Mouse (Mus musculus) heart, embryonic 11.5 days (tissue): ENCODE results near the gene Fndc11. TPM values are rescaled to one million over a fixed set of nuclear protein-coding genes. Genes with fewer than 3 reads are reported as not detected.

Experiments used
- ATAC-seq: fragments of 200-750 bp; cut with Nextera tagmentation; replicated peaks from 2 replicates; pipeline ENCODE4 v1.8.0; 2017; ENCODE audit warnings: moderate library complexity; ENCODE audit not compliant: insufficient number of reproducible peaks, low FRiP score, low TSS enrichment
- H3K27ac ChIP-seq: fragments of 300-500 bp; sonication (generic); 2 replicates; pipeline ENCODE4 v1.5.1; 2014; ENCODE audit warnings: mild to moderate bottlenecking, low read depth, low read length
- H3K27me3 ChIP-seq: fragments of 300-500 bp; sonication (generic); 2 replicates; pipeline ENCODE4 v1.6.1; 2014; ENCODE audit warnings: mild to moderate bottlenecking, low read length, mixed read lengths; ENCODE audit not compliant: control insufficient read depth, insufficient read depth
- H3K36me3 ChIP-seq: fragments of 300-500 bp; sonication (generic); 2 replicates; pipeline ENCODE4 v1.6.1; 2014; ENCODE audit warnings: mild to moderate bottlenecking, low read length, moderate library complexity, mixed read lengths; ENCODE audit not compliant: control insufficient read depth, insufficient read depth
- H3K4me1 ChIP-seq: fragments of 300-500 bp; sonication (generic); 2 replicates; pipeline ENCODE4 v1.6.1; 2014; ENCODE audit warnings: low read length; ENCODE audit not compliant: control insufficient read depth, insufficient read depth
- H3K4me2 ChIP-seq: fragments of 300-500 bp; sonication (generic); 2 replicates; pipeline ENCODE4 v1.6.1; 2014; ENCODE audit warnings: mild to moderate bottlenecking, moderate library complexity
- H3K4me3 ChIP-seq: fragments of 300-500 bp; sonication (generic); 2 replicates; pipeline ENCODE4 v1.5.1; 2014; ENCODE audit warnings: low read depth, low read length
- H3K9ac ChIP-seq: fragments of 300-500 bp; sonication (generic); 2 replicates; pipeline ENCODE4 v1.6.1; 2014; ENCODE audit warnings: mild to moderate bottlenecking, low read depth, low read length, moderate library complexity
- H3K9me3 ChIP-seq: fragments of 300-500 bp; sonication (generic); replicated peaks from 2 replicates; pipeline ENCODE4 v1.6.1; 2016; ENCODE audit warnings: low read length; ENCODE audit not compliant: control insufficient read depth
- WGBS: fragments of 180-500 bp; shearing (Covaris S2); extraction: QIAGEN DNeasy Blood & Tissue Kit; methylation state at CpG from one replicate; pipeline ENCODE4 v1.1.7; 2014; ENCODE audit not compliant: insufficient replicate concordance; 5-methylcytosine and 5-hydroxymethylcytosine counted together
- polyA plus RNA-seq: library from polyadenylated mRNA; unstranded; fragments of >200 nt; fragmentation: Nextera tagmentation; extraction: Ambion mirVana; gene quantifications from 2 replicates; pipeline ENCODE4 v1.2.1, GENCODE M21; 2014

Gene Fndc11
- polyA plus RNA-seq, 1 experiment from 2014 or later, result 0.13 TPM

DNA sequence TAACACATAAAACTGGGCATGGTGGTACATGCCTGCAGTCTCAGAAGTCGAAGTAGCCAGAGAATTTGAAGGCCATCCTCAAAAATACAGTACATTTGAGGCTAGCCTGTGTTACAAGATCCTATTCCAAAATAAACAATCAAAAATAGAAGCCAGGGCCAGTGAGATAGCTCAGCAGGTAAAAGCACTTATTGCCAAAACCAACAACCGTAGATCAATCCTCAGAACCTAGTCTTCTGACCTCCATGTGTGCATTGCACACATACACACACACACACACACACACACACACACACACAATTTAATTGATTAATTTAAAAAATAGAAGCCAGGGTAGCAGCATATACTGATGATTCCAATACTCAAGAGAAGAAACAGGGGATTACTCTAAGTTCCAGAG is 47.0 kb downstream of the Fndc11 start:
- no peak for ATAC-seq
- WGBS, result 93% methylated on average over 2 of the region's 2 CpGs
- H3K9me3 ChIP-seq, result no peaks in the 10 kb centered on the region
- H3K4me2 ChIP-seq, result no peak overlapping the region
- no peak overlapping the region for H3K9ac ChIP-seq
- H3K36me3 ChIP-seq, result peaks cover 23% of the 10 kb centered on the region
- no peak overlapping the region for H3K27ac ChIP-seq
- H3K4me3 ChIP-seq, result no peak overlapping the region
- no peaks in the 10 kb centered on the region for H3K27me3 ChIP-seq
- no peaks in the 10 kb centered on the region for H3K4me1 ChIP-seq

GRCm38 (mm10) chr2:181272092-181272491 is 52.3 kb downstream of the Fndc11 start:
- 95% methylated on average over 2 of the region's 2 CpGs for WGBS

More at GRCm38 (mm10) chr2:181272092-181272491, 52.3 kb downstream of the Fndc11 start:
- H3K4me2 ChIP-seq, result no peak overlapping the region
- no peak for ATAC-seq
- H3K4me3 ChIP-seq, result no peak overlapping the region
- H3K9ac ChIP-seq, result no peak overlapping the region
- H3K27me3 ChIP-seq, result no peaks in the 10 kb centered on the region
- no peak overlapping the region for H3K27ac ChIP-seq
- no peaks in the 10 kb centered on the region for H3K9me3 ChIP-seq
- H3K4me1 ChIP-seq, result no peaks in the 10 kb centered on the region
- H3K36me3 ChIP-seq, result peaks cover 12% of the 10 kb centered on the region

Other genes with a start within 250 kb of the Fndc11 start
- 0.17 and 0.30 TPM in 2 replicates for gene Col20a1, start 233.5 kb upstream of the Fndc11 start, polyA plus RNA-seq
- gene Chrna4, start 176.5 kb upstream of the Fndc11 start, polyA plus RNA-seq, result 0.28 and 0.70 TPM in 2 replicates
- 0.17 and 0.30 TPM in 2 replicates for gene Kcnq2, start 84.7 kb upstream of the Fndc11 start, polyA plus RNA-seq
- 4.6 and 5.7 TPM in 2 replicates for gene Eef1a2, start 63.0 kb upstream of the Fndc11 start, polyA plus RNA-seq
- 187 and 214 TPM in 2 replicates for gene Ppdpf, start 32.8 kb upstream of the Fndc11 start, polyA plus RNA-seq
- not detected in 2 replicates for gene Ptk6, start 17.2 kb upstream of the Fndc11 start, polyA plus RNA-seq
- 0.29 TPM in 1 of 2 replicates, not detected in the other for gene Srms, start 6.8 kb upstream of the Fndc11 start, polyA plus RNA-seq
- gene Helz2, start 22.0 kb downstream of the Fndc11 start, polyA plus RNA-seq, result 1.2 and 1.3 TPM in 2 replicates
- gene Gmeb2, start 68.0 kb downstream of the Fndc11 start, polyA plus RNA-seq, result 9.1 TPM in 2 replicates
- gene Stmn3, start 94.5 kb downstream of the Fndc11 start, polyA plus RNA-seq, result 0.52 and 0.83 TPM in 2 replicates
- gene Rtel1, start 99.7 kb downstream of the Fndc11 start, polyA plus RNA-seq, result 33.3 and 34.8 TPM in 2 replicates
- 21.7 and 27.3 TPM in 2 replicates for gene Zgpat, start 144.9 kb downstream of the Fndc11 start, polyA plus RNA-seq
- gene Arfrp1, start 145.4 kb downstream of the Fndc11 start, polyA plus RNA-seq, result 36.3 and 47.5 TPM in 2 replicates
- gene Lime1, start 160.1 kb downstream of the Fndc11 start, polyA plus RNA-seq, result 11.2 and 13.8 TPM in 2 replicates
- 10.3 and 10.5 TPM in 2 replicates for gene Zbtb46, start 239.4 kb downstream of the Fndc11 start, polyA plus RNA-seq